Mouse (Mus musculus) MEL (cell line): ENCODE data around the gene Lcn6. TPM values are rescaled to one million over a fixed set of nuclear protein-coding genes. Genes with fewer than 3 reads are reported as not detected.

Experiments used
- DNase-seq: peaks from one replicate; pipeline ENCODE4 v3.0.0; 2011; ENCODE audit warnings: low read depth, low spot score
- H3K27ac ChIP-seq: 2 replicates; pipeline ENCODE4 v1.5.1; 2012; ENCODE audit warnings: low read depth, mild to moderate bottlenecking, control low read depth, low read length, moderate library complexity; ENCODE audit not compliant: control insufficient read depth
- H3K27me3 ChIP-seq, 2 experiments: fragments of 150-350 bp in 1 of 2; sonication (generic) in 1 of 2; 2 replicates each; pipeline ENCODE4 v1.6.1; 2012; ENCODE audit warnings: low read length in 2 of 2, mild to moderate bottlenecking in 2 of 2, improper control_type of control experiment in 1 of 2, moderate library complexity in 1 of 2; ENCODE audit not compliant: insufficient read depth in 2 of 2, control insufficient read depth in 1 of 2
- H3K36me3 ChIP-seq, 2 experiments: 2 replicates each; pipeline ENCODE4 v1.6.1; 2012 to 2014; ENCODE audit warnings: low read length in 2 of 2, improper control_type of control experiment in 1 of 2, inconsistent platforms in 1 of 2, mild to moderate bottlenecking in 1 of 2; ENCODE audit not compliant: insufficient read depth in 2 of 2, control insufficient read depth in 1 of 2
- H3K4me1 ChIP-seq, 2 experiments: fragments of 150-350 bp in 1 of 2; sonication (generic) in 1 of 2; 2 replicates each; pipeline ENCODE4 v1.6.1; 2012; ENCODE audit warnings: low read length in 2 of 2, improper control_type of control experiment in 1 of 2, mild to moderate bottlenecking in 1 of 2; ENCODE audit not compliant: insufficient read depth in 2 of 2, control insufficient read depth in 1 of 2
- H3K4me3 ChIP-seq, 2 experiments: fragments of 150-350 bp in 1 of 2; sonication (generic) in 1 of 2; 2 replicates each; pipeline ENCODE4 v1.5.1; 2012; ENCODE audit warnings: low read depth in 2 of 2, low read length in 2 of 2, mild to moderate bottlenecking in 2 of 2, moderate library complexity in 2 of 2, control low read depth in 1 of 2, improper control_type of control experiment in 1 of 2; ENCODE audit not compliant: control insufficient read depth in 1 of 2, insufficient read depth in 1 of 2
- H3K79me2 ChIP-seq: 2 replicates; pipeline ENCODE4 v1.6.1; 2012; ENCODE audit warnings: mild to moderate bottlenecking, low read length, moderate library complexity; ENCODE audit not compliant: control insufficient read depth, poor library complexity, insufficient read depth
- H3K9ac ChIP-seq: 2 replicates; pipeline ENCODE4 v1.6.1; 2012; ENCODE audit warnings: low read depth, mild to moderate bottlenecking, control low read depth, low read length, moderate library complexity; ENCODE audit not compliant: control insufficient read depth, poor library complexity, severe bottlenecking
- H3K9me3 ChIP-seq: fragments of 150-350 bp; sonication (generic); replicated peaks from 2 replicates; pipeline ENCODE4 v1.6.1; 2012; ENCODE audit warnings: mild to moderate bottlenecking, low read length, improper control_type of control experiment, moderate library complexity; ENCODE audit not compliant: insufficient read depth
- BHLHE40 ChIP-seq: IDR thresholded peaks from 2 replicates; pipeline ENCODE4 v1.6.1; 2012; ENCODE audit warnings: low read depth, mild to moderate bottlenecking, inconsistent platforms, low read length, improper control_type of control experiment, borderline replicate concordance
- CTCF ChIP-seq, 3 experiments: IDR thresholded peaks in 2 of 3; conservative IDR thresholded peaks in 1 of 3; 2 replicates each; pipeline ENCODE4 v1.5.1; 2011 to 2012; ENCODE audit warnings: low read length in 3 of 3, low read depth in 2 of 3, mild to moderate bottlenecking in 2 of 3, improper control_type of control experiment in 1 of 3, inconsistent platforms in 1 of 3, mixed read lengths in 1 of 3, moderate library complexity in 1 of 3; ENCODE audit not compliant: control insufficient read depth in 1 of 3, insufficient read depth in 1 of 3, poor library complexity in 1 of 3, severe bottlenecking in 1 of 3
- E2F4 ChIP-seq: IDR thresholded peaks from 2 replicates; pipeline ENCODE4 v1.6.1; 2011; ENCODE audit warnings: low read depth, low read length, improper control_type of control experiment, borderline replicate concordance
- HCFC1 ChIP-seq: IDR thresholded peaks from 2 replicates; pipeline ENCODE4 v1.6.1; 2012; ENCODE audit warnings: low read depth, mild to moderate bottlenecking, inconsistent platforms, low read length, improper control_type of control experiment, moderate library complexity
- MAFK ChIP-seq: IDR thresholded peaks from 2 replicates; pipeline ENCODE4 v1.6.1; 2011; ENCODE audit warnings: low read depth, mild to moderate bottlenecking, low read length, improper control_type of control experiment, borderline replicate concordance
- MAX ChIP-seq: IDR thresholded peaks from 2 replicates; pipeline ENCODE4 v1.6.1; 2011; ENCODE audit warnings: low read length, improper control_type of control experiment
- NELFE ChIP-seq: IDR thresholded peaks from 2 replicates; pipeline ENCODE4 v1.6.1; 2011; ENCODE audit warnings: low read depth, low read length, improper control_type of control experiment
- POLR2A ChIP-seq, 2 experiments: IDR thresholded peaks; 2 replicates each; pipeline ENCODE4 v1.6.1; 2011 to 2012; ENCODE audit warnings: low read length in 2 of 2, mild to moderate bottlenecking in 2 of 2, control low read depth in 1 of 2, improper control_type of control experiment in 1 of 2, low read depth in 1 of 2, moderate library complexity in 1 of 2; ENCODE audit not compliant: control insufficient read depth in 1 of 2, insufficient read depth in 1 of 2, poor library complexity in 1 of 2
- RAD21 ChIP-seq: IDR thresholded peaks from 2 replicates; pipeline ENCODE4 v1.6.1; 2011; ENCODE audit warnings: mild to moderate bottlenecking, low read depth, low read length, improper control_type of control experiment
- SMC3 ChIP-seq: IDR thresholded peaks from 2 replicates; pipeline ENCODE4 v1.6.1; 2011; ENCODE audit warnings: low read depth, low read length, improper control_type of control experiment
- TBP ChIP-seq: IDR thresholded peaks from 2 replicates; pipeline ENCODE4 v1.8.0; 2011; ENCODE audit warnings: low read depth, low read length, improper control_type of control experiment
- USF2 ChIP-seq, 2 experiments: IDR thresholded peaks; 2 replicates each; pipeline ENCODE4 v1.6.1; 2011 to 2012; ENCODE audit warnings: improper control_type of control experiment in 2 of 2, low read length in 2 of 2, borderline replicate concordance in 1 of 2, inconsistent platforms in 1 of 2, low read depth in 1 of 2, mild to moderate bottlenecking in 1 of 2; ENCODE audit not compliant: insufficient read depth in 1 of 2
- ZKSCAN1 ChIP-seq: IDR thresholded peaks from 2 replicates; pipeline ENCODE4 v1.6.1; 2012; ENCODE audit warnings: low read depth, mild to moderate bottlenecking, inconsistent platforms, low read length, improper control_type of control experiment, moderate library complexity
- ZMIZ1 ChIP-seq: IDR thresholded peaks from 2 replicates; pipeline ENCODE4 v1.6.1; 2012; ENCODE audit warnings: low read depth, mild to moderate bottlenecking, inconsistent platforms, low read length, improper control_type of control experiment, moderate library complexity
- polyA plus RNA-seq, 2 experiments: library from polyadenylated mRNA; stranded (reverse) in 1 of 2; unstranded in 1 of 2; fragments of >175 nt in 1 of 2; fragments of >200 nt in 1 of 2; gene quantifications; 2 replicates each; pipeline versions ENCODE4 v1.2.1 to v1.2.4; 2012; ENCODE audit warnings: low replicate concordance in 2 of 2, low read depth in 1 of 2; ENCODE audit not compliant: insufficient read length in 2 of 2, insufficient read depth in 1 of 2, missing spikeins in 1 of 2
- total RNA-seq: library from RNA; depleted of rRNA; stranded (reverse); fragments of 300-350 nt; gene quantifications from 2 replicates; pipeline ENCODE4 v1.2.3, GENCODE M21; 2012

Gene Lcn6
- total and polyA plus RNA-seq, 3 experiments = not detected

GRCm38 (mm10) chr2:25682426-25682825 is 5.8 kb downstream of the Lcn6 start, which contains the start of gene Lcn10 (continued):
- no peak for TF ChIP-seq HCFC1

GRCm38 (mm10) chr2:25686941-25687340 is 10.4 kb downstream of the Lcn6 start:
- TF ChIP-seq MAFK (no peak), NELFE (no peak), MAX (no peak), ZKSCAN1 (no peak), BHLHE40 (no peak), POLR2A (IDR thresholded peaks at IDR 0.05; ENCODE audit: control insufficient read depth in 1 of 2, insufficient read depth in 1 of 2, low read depth in 1 of 2, low read length in 2 of 2, poor library complexity in 1 of 2) (no peak), CTCF (IDR thresholded peaks at IDR 0.05 in 2 of 3, conservative IDR thresholded peaks at IDR 0.05 in 1 of 3; ENCODE audit: control insufficient read depth in 1 of 3, insufficient read depth in 1 of 3, low read depth in 2 of 3, low read length in 3 of 3, poor library complexity in 1 of 3, severe bottlenecking in 1 of 3) (peak; percentile 9 to 30 (median 29); a peak in 3 of 6 replicates), E2F4 (no peak), ZMIZ1 (no peak)
- Histone ChIP-seq H3K27ac (no peak overlapping the region), H3K27me3 (no peaks in the 10 kb centered on the region; a peak in 1 of 4 replicates), H3K36me3 (no peaks in the 10 kb centered on the region), H3K79me2 (no peaks in the 10 kb centered on the region), H3K9ac (no peak overlapping the region), H3K4me3 (no peak overlapping the region), H3K9me3 (no peaks in the 10 kb centered on the region), H3K4me1 (no peaks in the 10 kb centered on the region)
- peak; percentile 6 for DNase-seq

- Histone ChIP-seq H3K36me3 (no peaks in the 10 kb centered on the region), H3K27ac (no peak overlapping the region), H3K79me2 (no peaks in the 10 kb centered on the region), H3K4me3 (no peak overlapping the region), H3K9ac (no peak overlapping the region), H3K9me3 (no peaks in the 10 kb centered on the region), H3K4me1 (no peaks in the 10 kb centered on the region), H3K27me3 (peaks cover 2 to 4% of the 10 kb centered on the region in 2 experiments; a peak in 2 of 4 replicates)
- DNase-seq = peak; percentile 59
- TF ChIP-seq USF2 (IDR thresholded peaks at IDR 0.05; ENCODE audit: borderline replicate concordance in 1 of 2, insufficient read depth in 1 of 2, low read depth in 1 of 2, low read length in 2 of 2) = no peak
- TF ChIP-seq CTCF (IDR thresholded peaks at IDR 0.05 in 2 of 3, conservative IDR thresholded peaks at IDR 0.05 in 1 of 3; ENCODE audit: control insufficient read depth in 1 of 3, insufficient read depth in 1 of 3, low read depth in 2 of 3, low read length in 3 of 3, poor library complexity in 1 of 3, severe bottlenecking in 1 of 3) = peak; percentile 51 to 93 (median 67); a peak in 5 of 6 replicates
- TF ChIP-seq RAD21 = peak; percentile 35
- 0 out of 2 replicates have a peak, but pooled peaks have one; percentile 13 for TF ChIP-seq SMC3
- no peak for TF ChIP-seq ZKSCAN1
- no peak for TF ChIP-seq TBP
- TF ChIP-seq, all 39 proteins: peak for 3
These were observed 18.0 kb downstream of the Lcn6 start for GRCm38 (mm10) chr2:25694605-25695004.
